ENCODE assay signal across 23 mouse cellular contexts in the genomic region with DNA sequence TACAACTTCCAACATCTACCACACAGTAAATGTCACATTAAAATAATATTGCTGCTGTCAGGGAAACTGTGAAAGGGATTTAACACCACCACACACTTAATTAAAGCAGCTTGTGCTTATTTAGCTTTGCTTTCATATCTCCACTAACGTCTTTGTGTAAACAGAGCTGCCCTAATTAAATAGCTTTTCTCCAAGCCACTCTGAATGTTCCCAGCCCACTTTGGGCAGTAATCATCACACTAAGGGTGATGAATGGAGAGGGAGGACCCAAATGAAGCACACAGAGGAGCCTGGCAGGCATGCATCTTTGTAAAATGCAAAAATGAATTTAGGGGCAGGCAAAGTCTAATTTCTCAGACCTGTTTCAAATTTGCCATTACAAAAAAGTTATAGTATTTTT.
DNase-seq lines count a peak whose midpoint lies in the region; ATAC-seq and TF ChIP-seq lines count a peak whose summit lies in the region.
"Had no signal": no experiment of that assay in that cellular context is flagged by ENCODE, and none has a peak within 500 bp of the region (broad histone marks: within the 10 kb centered on the region; RNA-seq: fewer than 3 reads in every experiment).

No protein-coding gene starts in this region.

- no peak overlapping the region for H3K9ac ChIP-seq in midbrain, embryonic 11.5 days (ENCODE audit: low read length)
- H3K9ac ChIP-seq in midbrain, postnatal 0 days (replicated peaks; ENCODE audit: low read length, poor library complexity, severe bottlenecking): no peak overlapping the region
- no peak overlapping the region for H3K9ac ChIP-seq in forebrain, embryonic 12.5 days
- H3K9ac ChIP-seq: embryonic facial prominence, embryonic 12.5 days; hindbrain, embryonic 15.5 days; neural tube, embryonic 15.5 days had no signal

- no peaks in the 10 kb centered on the region for H3K36me3 ChIP-seq in midbrain, embryonic 11.5 days (ENCODE audit: control insufficient read depth, insufficient read depth, low read length)
- H3K36me3 ChIP-seq in midbrain, postnatal 0 days (ENCODE audit: insufficient read depth, low read length): no peaks in the 10 kb centered on the region
- H3K36me3 ChIP-seq in forebrain, embryonic 12.5 days (replicated peaks): no peaks in the 10 kb centered on the region
- no peaks in the 10 kb centered on the region for H3K36me3 ChIP-seq in limb, embryonic 10.5 days
- H3K36me3 ChIP-seq: embryonic facial prominence, embryonic 12.5 days; hindbrain, embryonic 15.5 days; neural tube, embryonic 15.5 days had no signal

- no peak for TF ChIP-seq CTCF in midbrain, postnatal 0 days (IDR thresholded peaks at IDR 0.05)

- peak; percentile 55; the same call in 1 of the 2 replicates for ATAC-seq in midbrain, embryonic 11.5 days (ENCODE audit: low FRiP score)
- ATAC-seq in midbrain, postnatal 0 days (ENCODE audit: low FRiP score): no peak
- ATAC-seq in forebrain, embryonic 12.5 days (ENCODE audit: low FRiP score): peak; percentile 84; the same call in 1 of the 2 replicates
- ATAC-seq: intestine, embryonic 16.5 days had no signal

- no peaks in the 10 kb centered on the region for H3K27me3 ChIP-seq in midbrain, embryonic 11.5 days (ENCODE audit: control insufficient read depth, insufficient read depth, low read length)
- H3K27me3 ChIP-seq in midbrain, postnatal 0 days (ENCODE audit: insufficient read depth, low read length): no peaks in the 10 kb centered on the region
- no peaks in the 10 kb centered on the region for H3K27me3 ChIP-seq in forebrain, embryonic 12.5 days
- H3K27me3 ChIP-seq in limb, embryonic 10.5 days (ENCODE audit: low read depth, poor library complexity, severe bottlenecking): no peaks in the 10 kb centered on the region
- H3K27me3 ChIP-seq: embryonic facial prominence, embryonic 12.5 days; hindbrain, embryonic 15.5 days; megakaryocyte, embryonic 14.5 days; neural tube, embryonic 15.5 days had no signal

- no peak for DNase-seq in midbrain, embryonic 11.5 days (ENCODE audit: low spot score, missing footprints)
- DNase-seq in midbrain, postnatal 0 days (ENCODE audit: low spot score): no peak
- DNase-seq in brain, embryonic 18.5 days (ENCODE audit: low read depth, low spot score): peak; percentile 14
- peak; percentile 29 for DNase-seq in limb, embryonic 10.5 days (ENCODE audit: low spot score)
- DNase-seq in kidney, postnatal 14 days: no peak
- DNase-seq in cerebellum, adult 11-12 months: no peak
- DNase-seq: adrenal gland, adult 8-10 months; cerebellum, adult 11 months; cerebellum, postnatal 14 days; gastrocnemius, postnatal 25 days; heart, adult 2 months; heart, postnatal 36 days; lung, adult 18-20 months; lung, postnatal 14 days; right cerebral cortex, postnatal 4 days; thymus, adult 2 months had no signal

- WGBS in midbrain, embryonic 11.5 days: 9% methylated on average over 1 of the region's 1 CpGs
- WGBS in midbrain, postnatal 0 days: 5% methylated on average over 1 of the region's 1 CpGs
- 3% methylated on average over 1 of the region's 1 CpGs for WGBS in forebrain, embryonic 12.5 days
- WGBS in limb, embryonic 10.5 days: 0% methylated on average over 1 of the region's 1 CpGs

- no peaks in the 10 kb centered on the region for H3K9me3 ChIP-seq in midbrain, embryonic 11.5 days (ENCODE audit: control insufficient read depth, low read length)
- no peaks in the 10 kb centered on the region for H3K9me3 ChIP-seq in midbrain, postnatal 0 days (ENCODE audit: low read length)
- no peaks in the 10 kb centered on the region for H3K9me3 ChIP-seq in forebrain, embryonic 12.5 days
- no peaks in the 10 kb centered on the region for H3K9me3 ChIP-seq in limb, embryonic 10.5 days (replicated peaks)
- H3K9me3 ChIP-seq: embryonic facial prominence, embryonic 12.5 days; hindbrain, embryonic 15.5 days; megakaryocyte, embryonic 14.5 days; neural tube, embryonic 15.5 days had no signal

- H3K27ac ChIP-seq in midbrain, embryonic 11.5 days (ENCODE audit: low read depth, low read length): no peak overlapping the region
- H3K27ac ChIP-seq in midbrain, postnatal 0 days (ENCODE audit: low read depth, low read length): no peak overlapping the region
- H3K27ac ChIP-seq in forebrain, embryonic 12.5 days: 0 out of 2 replicates have a peak overlapping the region, but pooled peaks have one; percentile 46
- H3K27ac ChIP-seq in limb, embryonic 10.5 days: no peak overlapping the region
- H3K27ac ChIP-seq: embryonic facial prominence, embryonic 12.5 days; heart, adult 2 months; hindbrain, embryonic 15.5 days; neural tube, embryonic 15.5 days had no signal

- no peak overlapping the region for H3K4me3 ChIP-seq in midbrain, embryonic 11.5 days (ENCODE audit: low read depth, low read length)
- no peak overlapping the region for H3K4me3 ChIP-seq in midbrain, postnatal 0 days (ENCODE audit: low read depth, low read length)
- no peak overlapping the region for H3K4me3 ChIP-seq in forebrain, embryonic 12.5 days (replicated peaks)
- H3K4me3 ChIP-seq in limb, embryonic 10.5 days: no peak overlapping the region
- H3K4me3 ChIP-seq: embryonic facial prominence, embryonic 12.5 days; heart, adult 2 months; hindbrain, embryonic 15.5 days; megakaryocyte, embryonic 14.5 days; myocyte; neural tube, embryonic 15.5 days had no signal

- H3K4me1 ChIP-seq in midbrain, embryonic 11.5 days (ENCODE audit: control insufficient read depth, insufficient read depth, low read length): no peaks in the 10 kb centered on the region
- H3K4me1 ChIP-seq in midbrain, postnatal 0 days (ENCODE audit: insufficient read depth, low read length): no peaks in the 10 kb centered on the region
- peaks cover 3% of the 10 kb centered on the region; the same call in 1 of the 2 replicates for H3K4me1 ChIP-seq in forebrain, embryonic 12.5 days
- no peaks in the 10 kb centered on the region for H3K4me1 ChIP-seq in limb, embryonic 10.5 days
- H3K4me1 ChIP-seq: embryonic facial prominence, embryonic 12.5 days; hindbrain, embryonic 15.5 days; megakaryocyte, embryonic 14.5 days; neural tube, embryonic 15.5 days had no signal

- no peak overlapping the region for H3K4me2 ChIP-seq in midbrain, embryonic 11.5 days
- H3K4me2 ChIP-seq in midbrain, postnatal 0 days (ENCODE audit: low read depth, low read length, poor library complexity, severe bottlenecking): no peak overlapping the region
- no peak overlapping the region for H3K4me2 ChIP-seq in forebrain, embryonic 12.5 days
- H3K4me2 ChIP-seq: embryonic facial prominence, embryonic 12.5 days; hindbrain, embryonic 15.5 days; neural tube, embryonic 15.5 days had no signal

Comparison
In these comparisons a context has a peak if more than half of its experiments do, and no peak if none do; other contexts are left out.
1. DNase-seq: peak in brain, embryonic 18.5 days (single experiment) and limb, embryonic 10.5 days (single experiment); none in midbrain, embryonic 11.5 days (single experiment), midbrain, postnatal 0 days (single experiment), kidney, postnatal 14 days (single experiment) and cerebellum, adult 11-12 months (single experiment).